Mouse (Mus musculus) v-Abl transformed pro-B cells (cell line): ENCODE measurements around the gene Kif6.

Experiments used
- in situ Hi-C, 2 experiments: fragments of 400-800 bp; cut with MboI; formaldehyde crosslinking; loops; one replicate each; pipeline ENCODE4 v1.15.1; 2025; ENCODE audit not compliant: unreplicated experiment in 2 of 2

Kif6 gene

DNA sequence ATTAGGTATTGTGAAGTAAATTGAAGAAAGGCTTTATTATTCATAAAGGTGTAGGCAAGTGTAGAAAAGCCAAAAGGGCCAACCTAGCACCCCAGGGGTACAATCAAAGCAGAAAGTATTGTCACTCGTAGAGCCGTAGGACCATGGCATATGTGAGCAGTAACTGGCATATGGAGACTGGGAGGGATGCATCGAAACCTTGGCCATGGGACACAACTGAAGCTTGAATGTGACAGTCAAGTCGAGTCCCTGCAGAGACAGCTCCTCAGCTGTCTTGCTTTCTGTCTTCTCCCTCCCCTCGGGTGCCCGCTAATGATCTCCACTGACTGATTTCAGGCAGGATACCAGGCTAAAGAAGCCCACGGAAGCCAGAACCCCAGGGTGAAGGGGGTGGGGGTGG lies 266.9 kb downstream of the Kif6 start:
- in situ Hi-C loops: loop anchor here in 1 of 2 experiments (25.0 kb wide), 1 partner anchor 1394 kb away; no protein-coding TSS in a partner anchor

DNA sequence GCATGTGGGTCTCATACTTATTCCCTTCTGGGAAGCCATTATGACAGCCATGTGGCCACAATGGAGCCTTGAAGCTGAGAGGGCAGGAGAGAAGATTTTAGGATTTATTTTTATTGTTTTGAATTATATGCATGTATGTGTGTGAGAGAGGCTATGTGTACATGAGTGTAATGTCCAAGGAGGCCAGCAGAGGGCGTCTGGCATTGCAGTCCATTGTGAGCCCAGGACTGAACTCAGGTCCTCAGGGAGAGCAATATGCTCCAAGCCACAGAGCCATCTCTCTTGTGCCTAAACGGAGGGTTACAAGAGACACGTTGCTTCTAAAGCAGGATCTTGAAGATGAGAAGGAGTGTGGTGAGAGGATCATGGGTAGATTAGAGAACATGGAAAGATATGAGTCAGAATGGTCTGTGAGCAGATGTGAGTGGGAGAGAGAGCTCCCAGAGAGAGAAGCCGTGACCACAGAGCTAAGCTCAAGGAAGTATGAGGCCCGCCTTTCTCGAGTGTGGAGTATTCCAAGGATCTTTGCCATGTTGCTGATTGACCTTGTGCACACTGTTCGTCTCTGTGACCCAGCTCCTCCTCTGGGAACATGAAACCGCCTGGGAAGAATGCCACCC lies 268.3 kb downstream of the Kif6 start:
- in situ Hi-C loops: loop anchor here in 1 of 2 experiments (25.0 kb wide), 1 partner anchor 1396 kb away; no protein-coding TSS in a partner anchor

GRCm38 (mm10) chr17:49885035-49885434 lies 270.1 kb downstream of the Kif6 start:
- in situ Hi-C loops: loop anchor here in 1 of 2 experiments (25.0 kb wide), 1 partner anchor 1398 kb away; no protein-coding TSS in a partner anchor

DNA sequence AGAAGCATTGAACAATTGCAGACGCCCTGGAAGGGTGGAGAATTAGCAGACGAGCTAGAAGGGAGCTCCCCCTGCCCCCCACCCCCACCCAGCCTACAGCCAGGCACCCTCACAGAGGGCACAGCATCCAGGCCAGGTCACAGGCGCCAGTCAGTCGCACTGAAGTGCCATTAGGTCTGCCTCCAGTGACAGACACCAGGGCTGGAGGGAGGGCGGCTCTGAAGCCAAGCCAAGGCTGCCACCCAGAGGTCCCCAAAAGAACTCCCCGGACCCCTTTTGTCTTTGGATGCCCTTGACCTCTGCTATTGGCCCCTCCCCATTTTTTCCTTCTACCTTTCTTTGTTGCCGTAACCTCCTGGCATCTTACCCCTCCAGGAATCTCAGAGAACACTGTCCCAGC lies 274.7 kb downstream of the Kif6 start:
- in situ Hi-C loops: loop anchor here in 1 of 2 experiments (25.0 kb wide), 1 partner anchor 1402 kb away; no protein-coding TSS in a partner anchor

- in situ Hi-C loops: loop anchor here in 1 of 2 experiments (25.0 kb wide), 1 partner anchor 1404 kb away; no protein-coding TSS in a partner anchor
Observed at GRCm38 (mm10) chr17:49890861-49891260, 275.9 kb downstream of the Kif6 start.

- in situ Hi-C loops: loop anchor here in 1 of 2 experiments (25.0 kb wide), 1 partner anchor 1405 kb away; no protein-coding TSS in a partner anchor
Observed at GRCm38 (mm10) chr17:49892390-49892789, 277.5 kb downstream of the Kif6 start.

DNA sequence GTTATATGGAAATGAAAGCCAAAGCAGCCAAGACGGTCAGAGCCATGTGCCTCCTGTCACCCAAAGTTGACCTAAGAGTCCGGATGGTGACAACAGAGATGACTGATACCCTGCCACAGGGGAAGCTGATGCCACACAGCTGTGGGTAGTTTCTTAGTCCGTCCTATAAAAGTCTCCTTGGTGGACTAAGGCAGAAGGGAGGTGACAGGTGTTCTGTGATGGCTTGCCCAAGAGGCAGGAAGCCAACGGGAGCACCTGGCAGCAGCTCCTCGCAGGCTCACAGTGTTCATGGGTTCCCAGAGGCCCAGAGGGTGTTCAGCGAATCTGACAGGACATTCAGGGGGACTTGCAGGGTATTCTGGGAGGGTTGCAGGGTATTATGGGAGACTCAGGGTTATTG lies 279.5 kb downstream of the Kif6 start:
- in situ Hi-C loops: loop anchor here in 1 of 2 experiments (25.0 kb wide), 1 partner anchor 1407 kb away; no protein-coding TSS in a partner anchor

DNA sequence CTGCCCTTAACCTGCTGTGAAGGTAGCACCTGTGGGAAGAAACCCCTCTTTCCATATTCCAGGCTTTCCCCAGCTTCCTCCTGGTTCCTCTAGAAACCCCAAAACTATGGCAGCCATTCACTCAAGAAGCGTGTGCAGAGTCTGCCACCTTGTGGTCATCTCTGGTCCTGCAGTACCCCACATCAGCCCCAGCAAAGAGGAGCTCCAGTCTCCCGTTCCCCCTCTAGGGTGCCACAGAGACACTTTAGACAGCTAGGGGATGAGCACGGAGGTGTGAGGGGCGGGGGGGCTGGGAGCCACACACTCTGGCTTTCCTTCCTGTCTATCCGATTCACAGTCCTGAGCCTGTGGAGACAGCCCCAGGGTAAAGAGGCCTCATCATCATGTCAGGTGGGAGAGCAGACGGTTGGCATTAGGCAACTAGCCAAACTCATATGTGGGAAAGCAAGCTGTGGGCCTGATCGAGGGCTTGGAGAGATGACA lies 284.0 kb downstream of the Kif6 start:
- in situ Hi-C loops: loop anchor here (5.0 to 25.0 kb wide), 4 partner anchors 507 to 1432 kb away; no protein-coding TSS in a partner anchor

DNA sequence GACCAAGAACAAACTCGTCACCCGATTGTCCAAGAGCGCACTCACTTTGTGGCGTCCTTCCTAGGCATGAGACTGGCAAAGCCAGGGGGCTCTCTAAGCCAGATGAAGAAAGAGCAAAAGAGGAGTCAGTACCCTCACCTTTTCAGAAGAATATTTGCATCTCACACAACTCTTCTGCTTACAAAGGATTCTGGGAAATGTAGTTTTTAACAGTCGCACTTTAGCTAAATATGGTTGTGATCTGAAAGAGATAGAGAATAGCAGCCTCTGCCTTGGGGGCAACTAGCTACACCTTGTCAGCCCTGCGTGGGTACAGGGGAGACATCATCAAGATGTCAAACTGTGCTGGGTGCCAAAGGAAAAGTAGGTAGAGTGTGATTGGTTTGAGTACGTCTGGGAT lies 287.7 kb downstream of the Kif6 start:
- in situ Hi-C loops: no loop called here

GRCm38 (mm10) chr17:49923429-49923828 lies 308.5 kb downstream of the Kif6 start:
- in situ Hi-C loops: no loop called here

DNA sequence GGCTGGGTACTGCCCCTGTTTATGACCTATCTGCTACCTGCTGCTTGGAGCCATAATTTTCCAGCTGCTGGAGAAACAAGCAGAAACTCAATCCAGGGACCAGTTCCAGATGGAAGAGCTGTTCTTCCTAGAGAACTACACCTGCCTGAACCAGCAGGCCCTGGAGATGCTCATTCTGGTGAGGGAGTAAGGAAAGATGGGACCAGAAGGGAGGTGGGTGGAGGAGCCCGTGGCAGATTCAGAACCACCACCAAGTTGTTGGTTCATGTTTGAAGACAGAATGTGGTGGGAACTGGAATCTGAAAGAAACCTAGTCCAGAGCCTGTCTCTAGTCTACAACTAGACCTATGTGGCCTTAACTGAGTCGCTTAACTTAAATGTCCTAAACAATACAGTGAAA lies 312.7 kb downstream of the Kif6 start:
- in situ Hi-C loops: loop anchor here (25.0 kb wide), 3 partner anchors 435 to 1860 kb away; no protein-coding TSS in a partner anchor

DNA sequence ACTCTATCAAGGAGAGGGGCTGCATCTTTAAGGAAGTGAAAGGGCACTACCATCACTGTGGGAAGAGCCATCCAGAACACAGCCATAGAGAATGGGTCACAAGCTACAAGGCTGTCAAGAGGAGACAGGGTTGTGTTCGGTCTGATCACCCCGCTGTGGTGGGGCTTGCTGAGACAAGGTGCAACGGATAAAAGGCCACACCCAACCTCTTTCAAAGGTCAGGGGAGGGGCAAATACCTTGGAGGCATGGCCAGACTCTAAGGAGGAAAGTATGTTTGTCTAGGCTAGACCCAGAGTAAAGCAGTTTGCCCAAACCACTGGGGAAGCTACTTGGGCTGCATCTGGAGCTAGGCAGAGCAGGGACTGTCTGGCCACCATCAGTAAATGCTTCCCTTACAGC lies 318.9 kb downstream of the Kif6 start:
- in situ Hi-C loops: loop anchor here (25.0 kb wide), 3 partner anchors 428 to 1853 kb away; no protein-coding TSS in a partner anchor

DNA sequence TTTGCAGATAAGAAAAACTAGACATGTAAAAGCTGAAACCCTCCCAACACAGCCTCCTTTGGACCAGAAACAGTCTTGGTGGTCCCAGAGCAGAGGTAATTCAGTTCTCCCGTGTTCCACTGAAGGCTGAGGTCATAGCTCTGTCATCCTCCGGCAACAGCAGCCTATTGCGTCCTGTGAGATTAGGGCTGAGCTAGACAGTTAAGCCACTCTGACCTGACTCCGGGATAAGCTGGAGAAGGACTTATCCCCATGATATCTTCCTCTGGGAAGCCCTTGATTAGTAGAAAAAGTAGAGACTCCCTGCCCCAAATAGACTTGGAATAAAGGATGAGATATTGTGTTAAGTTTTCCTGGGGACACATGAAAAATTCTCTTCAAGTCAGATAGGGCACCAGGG lies 319.6 kb downstream of the Kif6 start:
- in situ Hi-C loops: loop anchor here (25.0 kb wide), 3 partner anchors 428 to 1853 kb away; no protein-coding TSS in a partner anchor

DNA sequence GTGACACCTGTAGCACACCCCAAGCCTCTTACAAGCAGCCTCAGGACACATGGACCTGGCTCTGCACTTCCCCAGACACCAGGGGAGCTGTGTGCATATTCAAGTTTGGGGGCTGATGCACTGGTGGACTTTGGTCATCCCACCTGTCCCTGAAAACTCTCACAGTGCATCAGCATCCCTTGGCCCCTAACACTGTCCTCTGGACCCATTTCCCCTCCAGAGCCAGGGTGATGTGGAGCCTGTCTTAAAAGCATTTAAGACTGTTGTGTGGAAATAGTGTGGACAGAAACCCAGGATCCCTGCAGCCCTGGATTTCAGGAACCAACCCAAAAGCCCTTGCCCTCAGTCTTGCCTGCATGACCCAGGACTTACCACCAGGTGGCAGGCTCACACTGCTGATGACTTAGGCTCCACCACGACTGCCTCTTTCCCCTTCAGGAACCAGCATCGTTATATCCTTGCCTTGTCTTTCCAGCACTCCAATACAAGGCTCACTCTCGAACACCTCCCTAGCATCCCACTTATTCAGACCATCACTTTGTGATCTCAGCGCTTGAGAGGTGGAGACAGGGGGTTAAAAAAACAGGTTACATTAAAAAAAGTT lies 320.8 kb downstream of the Kif6 start:
- in situ Hi-C loops: loop anchor here (5.0 to 25.0 kb wide), 5 partner anchors 427 to 1852 kb away; no protein-coding TSS in a partner anchor

GRCm38 (mm10) chr17:49936214-49936613 lies 321.3 kb downstream of the Kif6 start:
- in situ Hi-C loops: loop anchor here (5.0 to 25.0 kb wide), 5 partner anchors 426 to 1851 kb away; no protein-coding TSS in a partner anchor

DNA sequence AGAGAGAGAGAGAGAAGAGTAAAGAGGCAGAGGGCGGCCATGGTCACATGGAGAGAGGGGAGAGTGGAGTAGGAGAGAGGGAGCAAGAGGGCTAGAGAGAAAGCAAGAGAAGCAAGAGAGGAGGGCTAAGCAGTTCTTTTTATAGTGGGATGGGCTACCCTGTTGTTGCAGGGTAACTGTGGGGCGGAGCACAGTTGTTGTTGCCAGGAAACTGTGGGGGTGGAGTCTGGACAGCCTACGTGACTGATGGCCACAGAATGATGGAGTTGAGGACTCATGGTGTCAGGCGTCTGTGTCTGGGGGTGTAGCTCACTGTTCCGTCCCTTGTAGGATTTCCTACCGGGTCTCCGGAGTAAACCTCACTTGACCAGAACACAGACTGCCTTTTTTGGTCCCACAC lies 324.2 kb downstream of the Kif6 start:
- in situ Hi-C loops: loop anchor here (5.0 to 25.0 kb wide), 5 partner anchors 423 to 1848 kb away; no protein-coding TSS in a partner anchor

- in situ Hi-C loops: loop anchor here (25.0 kb wide), 3 partner anchors 420 to 1845 kb away; no protein-coding TSS in a partner anchor
Observed at GRCm38 (mm10) chr17:49942674-49943073, 327.7 kb downstream of the Kif6 start.

DNA sequence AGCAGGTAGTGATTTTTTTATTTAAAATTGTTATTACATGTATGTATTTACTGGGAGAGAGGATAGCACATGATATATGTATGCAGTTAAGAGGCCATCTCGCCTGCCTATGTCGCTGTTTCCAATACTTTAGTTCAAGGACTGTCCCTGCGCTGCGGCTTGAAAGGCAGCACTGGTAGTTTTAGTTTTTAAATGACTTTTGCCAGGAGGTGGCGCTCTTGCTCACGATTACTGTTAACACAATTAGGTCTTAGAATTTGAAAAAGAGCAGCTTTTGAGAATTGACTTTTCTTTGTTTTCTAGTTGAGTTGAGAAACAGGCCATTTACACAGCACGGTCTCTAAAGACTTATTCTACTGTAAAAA lies 336.5 kb downstream of the Kif6 start:
- in situ Hi-C loops: loop anchor here in 1 of 2 experiments (25.0 kb wide), 1 partner anchor 1011 kb away; no protein-coding TSS in a partner anchor

DNA sequence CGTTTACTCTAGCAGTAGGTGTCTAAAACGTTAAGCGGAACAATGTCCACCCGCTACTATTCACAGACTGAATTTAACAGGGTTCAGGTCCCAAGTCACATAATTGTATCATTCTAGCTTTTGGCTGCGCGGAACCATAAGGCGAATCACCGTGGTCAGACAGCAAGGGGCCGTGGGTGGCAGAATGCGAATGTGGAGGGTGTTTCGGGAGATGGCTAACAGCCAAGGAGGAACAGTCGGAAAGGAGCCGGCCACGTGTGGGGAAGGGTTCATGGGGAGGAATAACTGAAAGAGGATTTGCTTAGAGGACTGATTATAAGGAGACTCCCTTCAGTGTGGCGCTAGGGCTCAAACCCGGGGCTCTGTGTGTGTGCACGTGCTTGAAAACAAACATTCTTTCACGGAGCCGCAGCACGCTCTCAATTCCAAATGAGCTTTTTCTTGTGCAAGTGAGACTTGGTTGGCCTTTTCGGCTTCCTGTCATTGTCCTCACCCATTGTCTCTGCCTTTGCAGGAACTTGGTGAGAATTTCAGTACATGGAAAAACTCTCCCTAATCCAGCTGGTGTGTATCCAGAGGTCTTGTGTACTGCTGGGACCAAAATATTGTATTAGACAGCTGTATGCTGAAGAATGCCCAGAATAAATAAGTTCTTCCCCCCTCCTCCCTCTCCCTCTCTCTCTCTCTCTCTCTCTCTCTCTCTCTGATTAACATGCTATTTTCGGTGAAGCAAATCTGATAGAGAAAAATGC lies 337.1 kb downstream of the Kif6 start:
- in situ Hi-C loops: loop anchor here in 1 of 2 experiments (25.0 kb wide), 1 partner anchor 1010 kb away; no protein-coding TSS in a partner anchor

- in situ Hi-C loops: loop anchor here in 1 of 2 experiments (25.0 kb wide), 1 partner anchor 1003 kb away; no protein-coding TSS in a partner anchor
Observed at GRCm38 (mm10) chr17:49959021-49959420, 344.1 kb downstream of the Kif6 start.
